Mouse (Mus musculus) lung, postnatal 0 days (tissue): ENCODE data around the gene Letmd1.

Source experiments
- CTCF ChIP-seq: IDR thresholded peaks from 2 replicates; pipeline ENCODE4 v1.5.1; 2016; ENCODE audit warnings: antibody characterized with exemption, mild to moderate bottlenecking
- EP300 ChIP-seq: IDR thresholded peaks from 2 replicates; pipeline ENCODE4 v1.6.1; 2016; ENCODE audit warnings: antibody characterized with exemption, mild to moderate bottlenecking, control low read depth

GRCm38 (mm10) chr15:100525405-100525804, 56.6 kb downstream of the Letmd1 start:
- TF ChIP-seq CTCF (no peak), EP300 (no peak)
